Mouse (Mus musculus) MEL (cell line): ENCODE results near the gene Oxld1. TPM values are rescaled to one million over a fixed set of nuclear protein-coding genes. Genes with fewer than 3 reads are reported as not detected.

Experiments
- DNase-seq: peaks from one replicate; pipeline ENCODE4 v3.0.0; 2011; ENCODE audit warnings: low read depth, low spot score
- H3K27ac ChIP-seq: 2 replicates; pipeline ENCODE4 v1.5.1; 2012; ENCODE audit warnings: low read depth, mild to moderate bottlenecking, control low read depth, low read length, moderate library complexity; ENCODE audit not compliant: control insufficient read depth
- H3K27me3 ChIP-seq, 2 experiments: fragments of 150-350 bp in 1 of 2; sonication (generic) in 1 of 2; 2 replicates each; pipeline ENCODE4 v1.6.1; 2012; ENCODE audit warnings: low read length in 2 of 2, mild to moderate bottlenecking in 2 of 2, improper control_type of control experiment in 1 of 2, moderate library complexity in 1 of 2; ENCODE audit not compliant: insufficient read depth in 2 of 2, control insufficient read depth in 1 of 2
- H3K36me3 ChIP-seq, 2 experiments: 2 replicates each; pipeline ENCODE4 v1.6.1; 2012 to 2014; ENCODE audit warnings: low read length in 2 of 2, improper control_type of control experiment in 1 of 2, inconsistent platforms in 1 of 2, mild to moderate bottlenecking in 1 of 2; ENCODE audit not compliant: insufficient read depth in 2 of 2, control insufficient read depth in 1 of 2
- H3K4me1 ChIP-seq, 2 experiments: fragments of 150-350 bp in 1 of 2; sonication (generic) in 1 of 2; 2 replicates each; pipeline ENCODE4 v1.6.1; 2012; ENCODE audit warnings: low read length in 2 of 2, improper control_type of control experiment in 1 of 2, mild to moderate bottlenecking in 1 of 2; ENCODE audit not compliant: insufficient read depth in 2 of 2, control insufficient read depth in 1 of 2
- H3K4me3 ChIP-seq, 2 experiments: fragments of 150-350 bp in 1 of 2; sonication (generic) in 1 of 2; 2 replicates each; pipeline ENCODE4 v1.5.1; 2012; ENCODE audit warnings: low read depth in 2 of 2, low read length in 2 of 2, mild to moderate bottlenecking in 2 of 2, moderate library complexity in 2 of 2, control low read depth in 1 of 2, improper control_type of control experiment in 1 of 2; ENCODE audit not compliant: control insufficient read depth in 1 of 2, insufficient read depth in 1 of 2
- H3K79me2 ChIP-seq: 2 replicates; pipeline ENCODE4 v1.6.1; 2012; ENCODE audit warnings: mild to moderate bottlenecking, low read length, moderate library complexity; ENCODE audit not compliant: control insufficient read depth, poor library complexity, insufficient read depth
- H3K9ac ChIP-seq: 2 replicates; pipeline ENCODE4 v1.6.1; 2012; ENCODE audit warnings: low read depth, mild to moderate bottlenecking, control low read depth, low read length, moderate library complexity; ENCODE audit not compliant: control insufficient read depth, poor library complexity, severe bottlenecking
- H3K9me3 ChIP-seq: fragments of 150-350 bp; sonication (generic); replicated peaks from 2 replicates; pipeline ENCODE4 v1.6.1; 2012; ENCODE audit warnings: mild to moderate bottlenecking, low read length, improper control_type of control experiment, moderate library complexity; ENCODE audit not compliant: insufficient read depth
- BHLHE40 ChIP-seq: IDR thresholded peaks from 2 replicates; pipeline ENCODE4 v1.6.1; 2012; ENCODE audit warnings: low read depth, mild to moderate bottlenecking, inconsistent platforms, low read length, improper control_type of control experiment, borderline replicate concordance
- CHD1 ChIP-seq: IDR thresholded peaks from 2 replicates; pipeline ENCODE4 v1.6.1; 2012; ENCODE audit warnings: low read depth, mild to moderate bottlenecking, inconsistent platforms, low read length, improper control_type of control experiment
- CHD2 ChIP-seq: IDR thresholded peaks from 2 replicates; pipeline ENCODE4 v1.6.1; 2011; ENCODE audit warnings: low read length, improper control_type of control experiment
- E2F4 ChIP-seq: IDR thresholded peaks from 2 replicates; pipeline ENCODE4 v1.6.1; 2011; ENCODE audit warnings: low read depth, low read length, improper control_type of control experiment, borderline replicate concordance
- EP300 ChIP-seq, 2 experiments: IDR thresholded peaks; 2 replicates each; pipeline ENCODE4 v1.6.1; 2011; ENCODE audit warnings: improper control_type of control experiment in 2 of 2, low read length in 2 of 2, low read depth in 1 of 2, mild to moderate bottlenecking in 1 of 2
- ETS1 ChIP-seq: IDR thresholded peaks from 2 replicates; pipeline ENCODE4 v1.6.1; 2012; ENCODE audit warnings: low read depth, mild to moderate bottlenecking, inconsistent platforms, low read length, improper control_type of control experiment, moderate library complexity
- GABPA ChIP-seq: IDR thresholded peaks from 2 replicates; pipeline ENCODE4 v1.6.1; 2012; ENCODE audit warnings: low read depth, mild to moderate bottlenecking, inconsistent platforms, low read length, improper control_type of control experiment, moderate library complexity
- GATA1 ChIP-seq: IDR thresholded peaks from 2 replicates; pipeline ENCODE4 v1.6.1; 2011; ENCODE audit warnings: low read depth, low read length, improper control_type of control experiment
- JUND ChIP-seq: IDR thresholded peaks from 2 replicates; pipeline ENCODE4 v1.6.1; 2011; ENCODE audit warnings: low read depth, mild to moderate bottlenecking, improper control_type of control experiment, low read length
- KAT2A ChIP-seq: conservative IDR thresholded peaks from 2 replicates; pipeline ENCODE4 v1.6.1; 2012; ENCODE audit warnings: low read depth, low read length, improper control_type of control experiment, inconsistent platforms
- MYB ChIP-seq: IDR thresholded peaks from 2 replicates; pipeline ENCODE4 v1.6.1; 2011; ENCODE audit warnings: mild to moderate bottlenecking, low read depth, low read length, improper control_type of control experiment
- NELFE ChIP-seq: IDR thresholded peaks from 2 replicates; pipeline ENCODE4 v1.6.1; 2011; ENCODE audit warnings: low read depth, low read length, improper control_type of control experiment
- POLR2AphosphoS2 ChIP-seq: IDR thresholded peaks from 2 replicates; pipeline ENCODE4 v1.6.1; 2011; ENCODE audit warnings: low read length, improper control_type of control experiment
- TCF12 ChIP-seq: IDR thresholded peaks from 2 replicates; pipeline ENCODE4 v1.6.1; 2014; ENCODE audit warnings: low read depth, mild to moderate bottlenecking, inconsistent platforms, low read length, improper control_type of control experiment, moderate library complexity
- USF1 ChIP-seq: IDR thresholded peaks from 2 replicates; pipeline ENCODE4 v1.6.1; 2014; ENCODE audit warnings: low read depth, mild to moderate bottlenecking, inconsistent platforms, low read length, improper control_type of control experiment, moderate library complexity
- USF2 ChIP-seq, 2 experiments: IDR thresholded peaks; 2 replicates each; pipeline ENCODE4 v1.6.1; 2011 to 2012; ENCODE audit warnings: improper control_type of control experiment in 2 of 2, low read length in 2 of 2, borderline replicate concordance in 1 of 2, inconsistent platforms in 1 of 2, low read depth in 1 of 2, mild to moderate bottlenecking in 1 of 2; ENCODE audit not compliant: insufficient read depth in 1 of 2
- ZC3H11A ChIP-seq: IDR thresholded peaks from 2 replicates; pipeline ENCODE4 v1.6.1; 2012; ENCODE audit warnings: low read depth, mild to moderate bottlenecking, inconsistent platforms, low read length, improper control_type of control experiment
- polyA plus RNA-seq, 2 experiments: library from polyadenylated mRNA; stranded (reverse) in 1 of 2; unstranded in 1 of 2; fragments of >175 nt in 1 of 2; fragments of >200 nt in 1 of 2; gene quantifications; 2 replicates each; pipeline versions ENCODE4 v1.2.1 to v1.2.4; 2012; ENCODE audit warnings: low replicate concordance in 2 of 2, low read depth in 1 of 2; ENCODE audit not compliant: insufficient read length in 2 of 2, insufficient read depth in 1 of 2, missing spikeins in 1 of 2
- total RNA-seq: library from RNA; depleted of rRNA; stranded (reverse); fragments of 300-350 nt; gene quantifications from 2 replicates; pipeline ENCODE4 v1.2.3, GENCODE M21; 2012

Gene Oxld1
- total and polyA plus RNA-seq, 3 experiments, result 15.9 to 17.5 TPM; not detected in 1

DNA sequence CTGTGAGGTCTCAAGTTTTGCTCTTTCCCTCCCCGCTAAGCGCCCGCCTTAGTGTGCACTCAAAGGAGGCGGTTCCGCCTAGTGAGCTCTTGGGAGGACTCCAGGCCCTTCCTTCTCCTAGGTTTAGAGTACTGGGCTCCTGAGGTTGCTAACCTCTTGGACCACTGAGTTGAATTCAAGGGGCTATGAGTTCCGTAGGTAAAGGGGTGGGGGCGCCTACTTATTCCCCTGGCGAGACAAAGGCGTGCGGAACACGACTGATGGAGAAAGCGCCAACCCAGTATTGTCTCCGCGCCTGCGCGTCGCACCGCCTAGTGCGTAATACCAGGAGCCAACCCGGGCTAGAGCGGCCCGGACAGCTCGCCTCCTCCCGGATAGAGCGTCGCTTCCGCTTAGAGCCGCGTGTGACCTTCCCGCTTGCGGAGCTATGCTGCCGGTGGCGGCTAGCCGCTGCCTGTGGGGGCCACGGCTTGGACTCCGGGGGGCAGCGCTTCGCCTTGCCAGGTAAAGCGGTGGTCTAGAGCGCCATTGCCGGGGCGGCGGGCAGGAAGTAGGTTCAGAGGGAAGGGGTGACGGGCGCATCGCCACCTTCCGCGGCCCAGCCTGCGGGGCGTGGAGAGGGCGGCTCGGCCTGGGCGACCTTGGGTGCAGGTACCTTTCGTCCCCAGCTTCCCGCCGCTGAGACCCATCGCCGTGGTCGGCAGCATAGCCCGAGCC lies 26.6 kb upstream of the Oxld1 start, which contains the start of gene Mrpl12 (continued):
- TF ChIP-seq TCF12, result peak; percentile 88
- TF ChIP-seq ETS1, result peak; percentile 71; the same call in 1 of the 2 replicates
- peak; percentile 68 for TF ChIP-seq USF1

DNA sequence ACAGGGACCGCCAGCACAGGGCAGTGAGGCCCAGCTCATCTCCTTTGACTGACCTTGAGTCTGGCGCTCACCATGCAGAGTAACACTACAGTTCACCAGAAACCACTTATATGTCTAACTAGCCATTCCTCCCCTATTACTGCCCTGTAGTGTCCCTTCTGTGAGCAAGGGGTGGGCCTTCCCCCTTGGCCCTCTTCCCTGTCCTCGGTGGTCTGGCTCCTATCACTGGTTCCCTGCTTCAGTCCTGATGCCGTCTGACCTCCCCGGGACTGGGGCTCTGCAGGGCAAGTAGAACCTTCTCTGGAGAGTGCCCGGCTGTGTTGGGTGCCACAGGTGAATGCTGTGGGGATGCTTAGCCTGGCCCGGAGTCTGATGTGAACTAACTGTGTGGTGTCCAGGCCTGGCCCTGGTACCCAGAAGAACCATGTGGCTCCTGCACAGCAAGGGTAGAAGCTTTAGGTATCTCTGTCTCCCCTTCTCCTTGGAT lies 25.6 kb upstream of the Oxld1 start:
- peaks cover 3 to 12% of the 10 kb centered on the region in 2 experiments; a peak in 3 of 4 replicates for H3K4me1 ChIP-seq

DNA sequence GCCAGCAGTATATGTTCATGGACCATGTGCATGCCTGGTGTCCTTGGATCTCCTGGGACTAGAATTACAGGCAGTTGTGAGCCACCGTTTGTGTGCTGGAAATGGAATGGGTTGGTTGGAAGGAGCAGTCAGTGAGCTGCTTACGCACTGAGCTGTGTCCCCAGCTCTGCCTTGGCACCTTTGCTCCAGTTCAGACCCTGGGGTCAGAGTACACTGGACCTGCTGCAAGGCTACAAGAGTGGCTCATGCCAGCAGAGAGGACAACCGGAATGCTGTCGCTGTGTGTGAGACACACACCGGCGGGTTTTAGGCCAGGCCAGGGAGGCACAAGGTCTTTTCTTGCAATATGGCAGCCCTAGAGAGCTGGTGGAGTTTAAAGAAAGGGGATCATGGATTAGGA lies 14.2 kb upstream of the Oxld1 start:
- TF ChIP-seq USF2 (IDR thresholded peaks at IDR 0.05; ENCODE audit: borderline replicate concordance in 1 of 2, insufficient read depth in 1 of 2, low read depth in 1 of 2, low read length in 2 of 2) (no peak), USF1 (no peak), EP300 (IDR thresholded peaks at IDR 0.05; ENCODE audit: low read depth in 1 of 2, low read length in 2 of 2) (no peak), E2F4 (no peak), JUND (no peak), GABPA (no peak), GATA1 (no peak), BHLHE40 (no peak), MYB (no peak)
- peaks cover 13% of the 10 kb centered on the region for H3K79me2 ChIP-seq
- no peak overlapping the region for H3K9ac ChIP-seq
- H3K36me3 ChIP-seq, result peaks cover 6 to 10% of the 10 kb centered on the region in 2 experiments; a peak in 3 of 4 replicates
- no peaks in the 10 kb centered on the region for H3K27me3 ChIP-seq
- H3K9me3 ChIP-seq, result no peaks in the 10 kb centered on the region
- no peak overlapping the region for H3K27ac ChIP-seq
- DNase-seq, result no peak
- H3K4me1 ChIP-seq, result peaks cover 6 to 8% of the 10 kb centered on the region in 2 experiments
- H3K4me3 ChIP-seq, result no peak overlapping the region

More for the DNA sequence above, 25.6 kb upstream of the Oxld1 start:
- no peaks in the 10 kb centered on the region for H3K27me3 ChIP-seq
- DNase-seq, result no peak
- H3K27ac ChIP-seq, result peak overlapping the region; percentile 73
- no peaks in the 10 kb centered on the region for H3K9me3 ChIP-seq
- no peak for TF ChIP-seq GATA1
- no peak for TF ChIP-seq CHD2
- no peak for TF ChIP-seq CHD1
- no peak for TF ChIP-seq USF2 (IDR thresholded peaks at IDR 0.05; ENCODE audit: borderline replicate concordance in 1 of 2, insufficient read depth in 1 of 2, low read depth in 1 of 2, low read length in 2 of 2)
- no peak for TF ChIP-seq TCF12
- TF ChIP-seq GABPA, result no peak
- TF ChIP-seq NELFE, result no peak
- TF ChIP-seq ZC3H11A, result no peak
- no peak for TF ChIP-seq KAT2A
- TF ChIP-seq ETS1, result no peak
- TF ChIP-seq POLR2AphosphoS2, result no peak
- peak overlapping the region; percentile 57 to 73; a peak in 3 of 4 replicates for H3K4me3 ChIP-seq
- peaks cover 7 to 10% of the 10 kb centered on the region in 2 experiments for H3K36me3 ChIP-seq
- peaks cover 30% of the 10 kb centered on the region for H3K79me2 ChIP-seq
- H3K9ac ChIP-seq, result peak overlapping the region; percentile 86
